ENCODE assay signal across 23 mouse cellular contexts in the genomic region with DNA sequence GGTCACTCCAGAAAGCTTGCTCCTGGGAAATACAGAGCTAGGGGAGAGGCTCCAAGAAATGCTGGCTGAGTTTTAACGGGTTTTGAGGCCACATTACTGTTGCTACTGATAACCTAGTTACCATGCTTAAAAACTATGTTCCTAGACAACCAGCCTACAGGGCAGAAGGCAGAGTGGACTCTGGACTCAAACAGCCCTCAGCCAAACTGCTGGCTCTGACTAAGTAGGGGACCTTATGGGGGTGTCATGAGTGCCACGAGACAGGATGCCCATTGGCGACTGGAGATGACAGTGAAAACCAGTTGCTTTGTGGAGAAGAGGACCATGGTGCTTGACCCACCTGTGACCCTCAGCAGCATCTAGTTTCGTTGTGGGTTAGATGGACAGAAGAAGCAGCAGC.
DNase-seq lines count a peak whose midpoint lies in the region; ATAC-seq and TF ChIP-seq lines count a peak whose summit lies in the region.
"Had no signal": no experiment of that assay in that cellular context is flagged by ENCODE, and none has a peak within 500 bp of the region (broad histone marks: within the 10 kb centered on the region; RNA-seq: fewer than 3 reads in every experiment).

No protein-coding gene starts in this region.

- DNase-seq in adrenal gland, postnatal 14 days, result peak; percentile 3
- DNase-seq in adrenal gland, postnatal 4 days (ENCODE audit: low spot score in 2 of 2), result no peak
- peak; percentile 28 for DNase-seq in liver, adult 2 months (ENCODE audit: extremely low read depth, low read depth, low spot score)
- peak; percentile 38 for DNase-seq in kidney, adult 9 months
- peak; percentile 15 for DNase-seq in stomach, postnatal 0 days (ENCODE audit: low spot score)
- no peak for DNase-seq in embryo, embryonic 10.5 days (ENCODE audit: low spot score)
- DNase-seq: adrenal gland, postnatal 25 days; cerebellum, adult 8-10 months; cerebellum, postnatal 25 days; gastrocnemius, postnatal 10 days; lung, postnatal 36 days; thymus, postnatal 4 days had no signal

- H3K36me3 ChIP-seq in liver, adult 2 months (ENCODE audit: control insufficient read depth, insufficient read depth, low read length), result no peaks in the 10 kb centered on the region
- no peaks in the 10 kb centered on the region for H3K36me3 ChIP-seq in liver, embryonic 12.5 days
- no peaks in the 10 kb centered on the region for H3K36me3 ChIP-seq in stomach, postnatal 0 days (ENCODE audit: control insufficient read depth, insufficient read depth, low read length)
- H3K36me3 ChIP-seq: G1E; heart, embryonic 15.5 days; limb, embryonic 12.5 days; lung, embryonic 15.5 days; neural tube, embryonic 12.5 days had no signal

- no peaks in the 10 kb centered on the region for H3K79me2 ChIP-seq in liver, adult 2 months (ENCODE audit: control insufficient read depth, insufficient read depth, low read length)

- H3K4me1 ChIP-seq in liver, adult 2 months (ENCODE audit: control insufficient read depth, insufficient read depth, low read length), result no peaks in the 10 kb centered on the region
- no peaks in the 10 kb centered on the region for H3K4me1 ChIP-seq in liver, embryonic 12.5 days
- no peaks in the 10 kb centered on the region for H3K4me1 ChIP-seq in stomach, postnatal 0 days (replicated peaks; ENCODE audit: control insufficient read depth, insufficient read depth)
- H3K4me1 ChIP-seq: heart, embryonic 15.5 days; limb, embryonic 12.5 days; lung, embryonic 15.5 days; neural tube, embryonic 12.5 days had no signal

- no peak for TF ChIP-seq CTCF in liver, adult 2 months (IDR thresholded peaks at IDR 0.05; ENCODE audit: low read depth, low read length)
- TF ChIP-seq CTCF in stomach, postnatal 0 days (IDR thresholded peaks at IDR 0.05; ENCODE audit: low read depth), result no peak

- ATAC-seq in liver, embryonic 12.5 days, result no peak
- no peak for ATAC-seq in stomach, postnatal 0 days (ENCODE audit: low FRiP score, low TSS enrichment)
- ATAC-seq: forebrain, embryonic 13.5 days; hindbrain, embryonic 16.5 days had no signal

- H3K27me3 ChIP-seq in liver, adult 2 months (ENCODE audit: control insufficient read depth, insufficient read depth, low read length), result no peaks in the 10 kb centered on the region
- H3K27me3 ChIP-seq in liver, embryonic 12.5 days (replicated peaks), result no peaks in the 10 kb centered on the region
- H3K27me3 ChIP-seq in stomach, postnatal 0 days (ENCODE audit: control insufficient read depth, insufficient read depth, low read length), result no peaks in the 10 kb centered on the region
- H3K27me3 ChIP-seq: forebrain, embryonic 13.5 days; heart, embryonic 15.5 days; limb, embryonic 12.5 days; lung, embryonic 15.5 days; neural tube, embryonic 12.5 days had no signal

- H3K4me2 ChIP-seq in liver, embryonic 12.5 days, result no peak overlapping the region
- H3K4me2 ChIP-seq in stomach, postnatal 0 days (replicated peaks; ENCODE audit: low read depth), result no peak overlapping the region
- H3K4me2 ChIP-seq: forebrain, embryonic 13.5 days; heart, embryonic 15.5 days; limb, embryonic 12.5 days; lung, embryonic 15.5 days; midbrain, embryonic 11.5 days; neural tube, embryonic 12.5 days had no signal

- no peak for TF ChIP-seq POLR2A in liver, adult 2 months (IDR thresholded peaks at IDR 0.05; ENCODE audit: extremely low read depth, insufficient read depth, low read length)

- TF ChIP-seq EP300 in stomach, postnatal 0 days (optimal IDR thresholded peaks at IDR 0.05), result no peak

- H3K9me3 ChIP-seq in liver, embryonic 12.5 days (replicated peaks), result 0 out of 2 replicates have a peak, but pooled peaks cover 2% of the 10 kb centered on the region
- H3K9me3 ChIP-seq in stomach, postnatal 0 days (ENCODE audit: control insufficient read depth, low read length), result no peaks in the 10 kb centered on the region
- H3K9me3 ChIP-seq: forebrain, embryonic 13.5 days; G1E; heart, embryonic 15.5 days; limb, embryonic 12.5 days; lung, embryonic 15.5 days; neural tube, embryonic 12.5 days had no signal

- 23% methylated on average over 4 of the region's 4 CpGs for WGBS in liver, adult 2 months
- WGBS in liver, embryonic 12.5 days (ENCODE audit: insufficient replicate concordance), result 51% methylated on average over 4 of the region's 4 CpGs
- WGBS in stomach, postnatal 0 days, result 70% methylated on average over 4 of the region's 4 CpGs

- H3K4me3 ChIP-seq in liver, adult 2 months (ENCODE audit: insufficient read depth, low read depth, low read length), result no peak overlapping the region
- H3K4me3 ChIP-seq in liver, embryonic 12.5 days, result no peak overlapping the region
- no peak overlapping the region for H3K4me3 ChIP-seq in stomach, postnatal 0 days (ENCODE audit: low read depth, low read length)
- H3K4me3 ChIP-seq: forebrain, embryonic 13.5 days; heart, embryonic 15.5 days; limb, embryonic 12.5 days; lung, embryonic 15.5 days; myocyte; neural tube, embryonic 12.5 days had no signal

- H3K27ac ChIP-seq in liver, adult 2 months (replicated peaks; ENCODE audit: insufficient read depth, low read depth, low read length), result no peak overlapping the region
- no peak overlapping the region for H3K27ac ChIP-seq in liver, embryonic 12.5 days
- H3K27ac ChIP-seq in stomach, postnatal 0 days (replicated peaks), result no peak overlapping the region
- H3K27ac ChIP-seq: forebrain, embryonic 13.5 days; heart, embryonic 15.5 days; limb, embryonic 12.5 days; liver, embryonic 14.5 days; lung, embryonic 15.5 days; neural tube, embryonic 12.5 days had no signal

- H3K9ac ChIP-seq in liver, adult 2 months (ENCODE audit: low read depth, low read length), result no peak overlapping the region
- no peak overlapping the region for H3K9ac ChIP-seq in liver, embryonic 12.5 days
- no peak overlapping the region for H3K9ac ChIP-seq in stomach, postnatal 0 days (ENCODE audit: low read length)
- H3K9ac ChIP-seq: forebrain, embryonic 13.5 days; heart, embryonic 15.5 days; limb, embryonic 12.5 days; liver, embryonic 14.5 days; lung, embryonic 15.5 days; neural tube, embryonic 12.5 days had no signal

Comparison
In these comparisons a context has a peak if more than half of its experiments do, and no peak if none do; other contexts are left out.
1. DNase-seq: peak in adrenal gland, postnatal 14 days (single experiment), liver, adult 2 months (single experiment), kidney, adult 9 months (single experiment) and stomach, postnatal 0 days (single experiment); none in adrenal gland, postnatal 4 days (0 of 2) and embryo, embryonic 10.5 days (single experiment).